Mouse (Mus musculus) limb, embryonic 14.5 days (tissue): ENCODE measurements around the gene Gm4737. TPM values are rescaled to one million over a fixed set of nuclear protein-coding genes. Genes with fewer than 3 reads are reported as not detected.

Experiments used
- ATAC-seq: fragments of 200-750 bp; cut with Nextera tagmentation; 2 replicates; pipeline ENCODE4 v1.8.0; 2017; ENCODE audit warnings: low read depth, moderate number of reproducible peaks, moderate TSS enrichment; ENCODE audit not compliant: low FRiP score
- DNase-seq: peaks from one replicate; pipeline ENCODE4 v3.0.0-alpha.2; 2015; ENCODE audit warnings: low spot score
- H3K27ac ChIP-seq: fragments of 300-500 bp; sonication (generic); replicated peaks from 2 replicates; pipeline ENCODE4 v1.5.1; 2014; ENCODE audit warnings: low read depth, mild to moderate bottlenecking, low read length, moderate library complexity, mixed read lengths
- H3K27me3 ChIP-seq: fragments of 300-500 bp; sonication (generic); 2 replicates; pipeline ENCODE4 v1.6.1; 2014; ENCODE audit warnings: low read length, mixed read lengths; ENCODE audit not compliant: control insufficient read depth, insufficient read depth
- H3K36me3 ChIP-seq: fragments of 300-500 bp; sonication (generic); 2 replicates; pipeline ENCODE4 v1.6.1; 2014; ENCODE audit warnings: mild to moderate bottlenecking, low read length, moderate library complexity, mixed read lengths; ENCODE audit not compliant: control insufficient read depth, insufficient read depth
- H3K4me1 ChIP-seq: fragments of 300-500 bp; sonication (generic); 2 replicates; pipeline ENCODE4 v1.6.1; 2014; ENCODE audit warnings: antibody characterized with exemption, low read length, mixed read lengths; ENCODE audit not compliant: control insufficient read depth, insufficient read depth
- H3K4me2 ChIP-seq: fragments of 300-500 bp; sonication (generic); replicated peaks from 2 replicates; pipeline ENCODE4 v1.6.1; 2014; ENCODE audit warnings: low read depth, mild to moderate bottlenecking, low read length, moderate library complexity; ENCODE audit not compliant: severe bottlenecking
- H3K4me3 ChIP-seq: fragments of 300-500 bp; sonication (generic); replicated peaks from 2 replicates; pipeline ENCODE4 v1.5.1; 2014; ENCODE audit warnings: low read length
- H3K9ac ChIP-seq: fragments of 300-500 bp; sonication (generic); 2 replicates; pipeline ENCODE4 v1.6.1; 2014; ENCODE audit warnings: mild to moderate bottlenecking, low read depth, low read length, moderate library complexity; ENCODE audit not compliant: severe bottlenecking
- H3K9me3 ChIP-seq: fragments of 300-500 bp; sonication (generic); 2 replicates; pipeline ENCODE4 v1.6.1; 2016; ENCODE audit warnings: low read length; ENCODE audit not compliant: control insufficient read depth
- POLR2A ChIP-seq: fragments of 200-500 bp; IDR thresholded peaks from 2 replicates; pipeline ENCODE4 v1.8.0; 2012; ENCODE audit warnings: inconsistent platforms, mild to moderate bottlenecking, moderate library complexity, borderline replicate concordance; ENCODE audit not compliant: insufficient read depth, insufficient read length; ENCODE audit errors: extremely low read depth
- WGBS: fragments of 180-500 bp; shearing (Covaris S2); extraction: QIAGEN DNeasy Blood & Tissue Kit; methylation state at CpG from one replicate; pipeline ENCODE4 v1.1.7; 2014; 5-methylcytosine and 5-hydroxymethylcytosine counted together
- polyA plus RNA-seq, 2 experiments: library from polyadenylated mRNA; depleted of rRNA in 1 of 2; stranded (reverse) in 1 of 2; unstranded in 1 of 2; fragments of >200 nt; fragmentation: Nextera tagmentation in 1 of 2; extraction: Ambion mirVana in 1 of 2; gene quantifications; 2 replicates each; pipeline versions ENCODE4 v1.2.1 to v1.2.3; 2012 to 2014

Gm4737 gene
- polyA plus RNA-seq, 2 experiments = 5.2 to 7.5 TPM

GRCm38 (mm10) chr16:46107431-46107830, 47.4 kb downstream of the Gm4737 start:
- WGBS = 68% methylated on average over 4 of the region's 4 CpGs
- DNase-seq = no peak
- H3K4me2 ChIP-seq = no peak overlapping the region

GRCm38 (mm10) chr16:46104491-46104890, 50.4 kb downstream of the Gm4737 start:
- H3K36me3 ChIP-seq = no peaks in the 10 kb centered on the region
- H3K9ac ChIP-seq = no peak overlapping the region
- no peaks in the 10 kb centered on the region for H3K27me3 ChIP-seq
- TF ChIP-seq POLR2A = no peak
- no peaks in the 10 kb centered on the region for H3K9me3 ChIP-seq
- no peaks in the 10 kb centered on the region for H3K4me1 ChIP-seq
- ATAC-seq = no peak
- H3K4me2 ChIP-seq = no peak overlapping the region
- no peak overlapping the region for H3K4me3 ChIP-seq
- WGBS = 79% methylated on average over 9 of the region's 9 CpGs
- no peak overlapping the region for H3K27ac ChIP-seq
- no peak for DNase-seq

More at GRCm38 (mm10) chr16:46107431-46107830, 47.4 kb downstream of the Gm4737 start:
- Histone ChIP-seq H3K9ac (no peak overlapping the region), H3K27me3 (no peaks in the 10 kb centered on the region), H3K9me3 (no peaks in the 10 kb centered on the region), H3K36me3 (no peaks in the 10 kb centered on the region), H3K4me1 (no peaks in the 10 kb centered on the region), H3K4me3 (no peak overlapping the region), H3K27ac (no peak overlapping the region)
- ATAC-seq = no peak
- TF ChIP-seq POLR2A = no peak

Other genes with a start within 250 kb of the Gm4737 start
- gene Phldb2, start 201.5 kb downstream of the Gm4737 start, polyA plus RNA-seq (2012; rRNA removed) = 46.5 and 51.0 TPM in 2 replicates
- 55.8 and 57.9 TPM in 2 replicates for gene Phldb2, start 201.5 kb downstream of the Gm4737 start, polyA plus RNA-seq (2014; fragmentation: Nextera tagmentation; extraction: Ambion mirVana)
- gene Plcxd2, start 144.9 kb downstream of the Gm4737 start, polyA plus RNA-seq (2012; rRNA removed) = 2.6 and 2.8 TPM in 2 replicates
- gene Plcxd2, start 144.9 kb downstream of the Gm4737 start, polyA plus RNA-seq (2014; fragmentation: Nextera tagmentation; extraction: Ambion mirVana) = 1.8 and 2.1 TPM in 2 replicates
- 0.50 and 0.53 TPM in 2 replicates for gene Cd96, start 34.8 kb downstream of the Gm4737 start, polyA plus RNA-seq (2012; rRNA removed)
- gene Cd96, start 34.8 kb downstream of the Gm4737 start, polyA plus RNA-seq (2014; fragmentation: Nextera tagmentation; extraction: Ambion mirVana) = 0.41 and 0.50 TPM in 2 replicates